Mouse (Mus musculus): ENCODE results near the gene Gsdma2.
"Not testable (repeated sequence)": the region's sequence is repeated elsewhere in the genome, so short reads cannot be mapped to it uniquely, and the experiment has no call there.

The Gsdma2 gene

DNA sequence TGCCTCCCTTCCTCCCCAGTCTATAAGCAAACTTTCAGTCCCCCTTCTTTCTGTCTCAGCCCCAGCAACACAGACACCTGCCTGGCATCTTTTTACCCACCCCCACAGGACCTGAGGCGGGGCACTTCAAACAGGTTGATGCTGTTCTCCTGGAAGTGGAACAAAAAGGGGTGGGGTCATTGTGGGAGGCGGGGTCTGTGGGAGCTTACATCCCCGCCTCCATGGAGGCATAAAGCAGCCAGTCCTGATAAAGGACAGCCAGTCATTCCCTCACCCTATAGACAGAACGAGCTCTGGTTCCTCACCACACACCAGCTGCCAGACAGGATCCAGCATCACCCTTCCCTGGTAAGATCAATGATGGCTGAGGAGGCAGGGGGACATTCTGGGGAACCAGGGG is 17.5 kb downstream of the Gsdma2 start, which contains the start of gene Gsdma:
Gene Gsdma (plus strand): TSS at position 261 of the 400 bp plus-strand sequence.
- DNase-seq (ENCODE audit: low spot score in 2 of 2) = no peak

DNA sequence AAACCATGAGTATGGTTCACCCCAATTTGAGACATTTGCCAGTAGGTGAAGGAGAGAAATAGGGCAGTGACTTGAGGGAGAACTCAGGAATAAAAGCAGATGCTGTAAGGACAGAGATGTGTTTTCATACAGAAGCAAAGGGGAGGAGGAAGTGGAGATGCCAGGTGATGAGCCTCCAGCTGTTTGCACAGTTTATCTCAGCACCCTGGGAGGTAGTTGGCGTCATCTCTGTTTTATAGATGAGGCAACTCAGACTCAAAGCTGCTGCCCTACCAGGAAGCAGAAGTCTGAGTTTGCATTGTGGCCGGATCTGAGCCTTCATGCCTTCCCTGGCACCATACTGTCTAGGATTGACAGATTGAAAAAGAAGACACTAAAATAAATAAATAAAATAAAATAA is 22.4 kb downstream of the Gsdma2 start:
- no peak for DNase-seq (ENCODE audit: low spot score in 2 of 2)

GRCm38 (mm10) chr11:98671284-98671815 is 24.8 kb downstream of the Gsdma2 start:
- DNase-seq (ENCODE audit: low spot score in 2 of 2) = no peak

- DNase-seq (ENCODE audit: low spot score in 2 of 2) = no peak
Measured at GRCm38 (mm10) chr11:98671857-98672256, 25.3 kb downstream of the Gsdma2 start.

- DNase-seq (ENCODE audit: low spot score in 2 of 2) = no peak
Measured at GRCm38 (mm10) chr11:98672482-98672881, 25.9 kb downstream of the Gsdma2 start.

DNA sequence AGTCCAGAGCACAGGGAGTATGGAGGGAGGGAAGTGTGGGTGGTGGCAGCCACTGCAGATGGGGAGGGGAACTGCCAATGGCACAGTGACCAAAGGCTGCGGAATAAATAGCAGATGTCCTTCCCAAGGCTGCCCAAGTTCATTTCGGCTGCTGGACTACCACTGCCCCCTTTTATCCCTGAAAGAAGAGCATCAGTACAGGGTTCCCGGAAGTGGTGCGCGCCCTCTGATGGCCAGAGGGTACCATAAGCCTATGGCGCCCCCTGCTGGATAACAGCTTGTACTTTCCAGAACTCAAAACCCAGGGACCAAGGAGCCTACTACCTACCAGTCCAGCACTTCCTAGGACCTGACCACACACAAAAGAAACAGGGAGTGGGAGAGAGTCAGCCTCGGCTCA is 26.6 kb downstream of the Gsdma2 start:
- peak in 1 of 2 experiments; percentile 64 for DNase-seq (ENCODE audit: low spot score in 2 of 2)

DNA sequence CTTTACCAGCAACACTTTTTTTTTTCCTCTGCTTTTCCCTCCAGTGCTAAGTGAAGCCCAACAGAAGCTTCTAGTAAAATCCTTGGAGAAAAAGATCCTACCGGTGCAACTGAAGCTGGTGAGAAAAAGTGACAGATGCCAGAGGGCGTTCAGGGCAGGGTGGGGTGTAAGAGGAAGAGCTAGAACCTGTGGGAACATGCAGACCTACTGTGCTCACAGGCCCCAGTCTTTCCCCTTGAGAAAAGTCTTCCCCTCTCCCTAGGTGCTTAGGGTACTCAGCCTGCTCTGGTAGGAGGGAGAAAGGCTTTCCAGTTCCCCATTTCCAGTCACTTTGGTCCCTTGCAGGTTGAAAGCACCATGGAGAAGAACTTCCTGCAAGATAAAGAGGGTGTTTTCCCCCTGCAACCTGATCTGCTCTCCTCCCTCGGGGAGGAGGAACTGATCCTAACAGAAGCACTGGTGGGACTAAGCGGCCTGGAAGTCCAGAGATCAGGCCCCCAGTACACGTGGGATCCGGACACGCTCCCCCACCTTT is 29.3 kb downstream of the Gsdma2 start:
- DNase-seq (ENCODE audit: low spot score in 2 of 2) = no peak

DNA sequence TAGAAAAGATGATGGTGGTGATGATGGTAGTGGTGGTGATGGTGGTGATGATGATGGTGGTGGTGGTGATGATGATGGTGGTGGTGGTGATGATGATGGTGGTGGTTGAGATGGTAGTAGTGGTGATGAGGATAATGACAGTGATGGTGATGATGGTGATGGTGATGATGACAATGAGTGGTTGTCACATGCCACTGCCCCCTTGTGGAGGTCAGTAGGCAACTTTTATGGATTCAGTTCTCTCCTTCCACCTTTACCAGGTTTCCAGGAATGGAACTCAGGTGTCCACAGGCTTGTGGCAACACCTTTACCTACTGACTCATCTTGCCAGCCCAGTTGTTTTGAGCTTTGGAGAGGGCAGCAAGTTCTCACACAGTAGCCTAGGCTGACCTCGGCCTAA is 33.5 kb downstream of the Gsdma2 start:
- no peak for DNase-seq (ENCODE audit: low spot score in 2 of 2)

DNA sequence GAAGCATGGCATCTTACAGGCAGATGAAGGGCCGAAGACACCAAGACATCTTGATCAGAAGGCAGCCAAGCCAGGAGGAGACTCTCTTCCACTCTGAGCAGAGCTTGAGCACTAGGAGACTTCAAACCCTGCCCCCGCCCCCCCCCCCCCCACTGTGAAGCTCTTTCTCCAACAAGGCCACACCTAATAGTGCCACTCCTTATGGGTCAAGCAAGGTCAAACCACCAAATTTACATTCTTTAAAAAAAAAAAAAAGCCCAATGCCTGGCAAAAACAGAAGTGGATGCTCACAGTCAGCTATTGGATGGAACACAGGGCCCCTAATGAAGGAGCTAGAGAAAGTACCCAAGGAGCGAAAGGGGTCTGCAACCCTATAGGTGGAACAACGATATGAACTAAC is 34.0 kb downstream of the Gsdma2 start:
- DNase-seq (ENCODE audit: low spot score in 2 of 2) = not testable (repeated sequence)

DNA sequence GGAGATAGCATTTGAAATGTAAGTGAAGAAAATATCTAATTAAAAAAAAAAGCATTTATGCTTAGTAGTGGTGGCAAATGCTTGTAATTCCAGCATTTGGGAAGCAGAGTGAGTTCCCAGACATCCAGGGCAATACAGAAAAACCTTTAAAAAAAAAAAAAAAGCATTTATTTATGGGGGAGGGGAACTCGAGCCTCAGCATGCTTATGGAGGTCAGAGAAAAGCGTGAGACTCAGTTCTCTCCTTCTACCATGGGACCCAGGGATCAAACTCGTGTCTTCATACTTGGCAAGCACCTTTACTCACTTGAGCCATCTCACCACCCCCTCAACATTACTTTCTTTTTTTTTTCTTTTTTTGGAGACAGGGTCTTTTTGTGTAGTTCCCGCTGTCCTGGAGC is 34.6 kb downstream of the Gsdma2 start:
- no peak for DNase-seq (ENCODE audit: low spot score in 2 of 2)

- DNase-seq (ENCODE audit: low spot score in 2 of 2) = peak; percentile 94
Measured at GRCm38 (mm10) chr11:98681786-98682745, 35.5 kb downstream of the Gsdma2 start, which contains the start of gene Psmd3. Gene Psmd3, plus strand, starts transcription at chr11:98682554.

GRCm38 (mm10) chr11:98682811-98683210 is 36.3 kb downstream of the Gsdma2 start:
- DNase-seq (ENCODE audit: low spot score in 2 of 2) = no peak

DNA sequence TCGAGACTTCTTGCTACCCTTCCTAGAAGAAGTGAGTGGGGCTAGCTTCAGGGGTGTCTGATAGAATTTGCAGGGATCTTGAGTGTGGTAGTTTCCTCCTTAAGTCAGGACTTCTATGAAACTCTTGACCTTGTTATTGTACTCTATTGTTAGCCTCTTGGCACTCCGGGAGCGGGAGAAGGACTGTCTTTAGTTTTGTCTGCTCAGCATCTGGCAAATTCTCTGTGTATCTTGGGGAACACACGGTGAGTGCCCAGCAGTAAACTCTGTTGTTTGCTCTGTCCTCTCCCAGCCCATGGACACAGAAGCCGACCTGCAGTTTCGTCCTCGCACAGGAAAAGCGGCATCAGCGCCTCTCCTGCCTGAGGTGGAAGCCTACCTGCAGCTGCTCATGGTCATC is 39.1 kb downstream of the Gsdma2 start:
- no peak for DNase-seq (ENCODE audit: low spot score in 2 of 2)

- DNase-seq (ENCODE audit: low spot score in 2 of 2) = no peak
Measured at GRCm38 (mm10) chr11:98686976-98687375, 40.4 kb downstream of the Gsdma2 start.

- no peak for DNase-seq (ENCODE audit: low spot score in 2 of 2)
Measured at GRCm38 (mm10) chr11:98688009-98688408, 41.5 kb downstream of the Gsdma2 start.

DNA sequence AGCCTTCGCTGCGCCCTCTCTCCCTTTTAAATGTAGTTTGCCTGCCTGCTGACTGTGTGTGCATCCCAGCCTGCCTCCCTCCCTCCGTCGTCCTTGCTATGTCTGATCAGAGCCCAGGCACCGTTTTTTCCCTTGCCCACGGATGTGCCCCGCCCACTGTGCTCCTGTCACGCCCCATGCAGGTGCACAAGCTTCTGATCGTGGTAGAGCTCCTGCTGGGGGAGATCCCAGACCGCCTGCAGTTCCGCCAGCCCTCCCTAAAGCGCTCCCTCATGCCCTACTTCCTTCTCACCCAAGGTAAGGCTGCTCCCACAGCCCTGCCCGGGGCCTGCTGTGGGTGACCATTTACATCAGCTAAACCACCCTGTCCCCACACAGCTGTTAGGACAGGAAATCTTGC is 46.6 kb downstream of the Gsdma2 start:
- no peak for DNase-seq (ENCODE audit: low spot score in 2 of 2)

DNA sequence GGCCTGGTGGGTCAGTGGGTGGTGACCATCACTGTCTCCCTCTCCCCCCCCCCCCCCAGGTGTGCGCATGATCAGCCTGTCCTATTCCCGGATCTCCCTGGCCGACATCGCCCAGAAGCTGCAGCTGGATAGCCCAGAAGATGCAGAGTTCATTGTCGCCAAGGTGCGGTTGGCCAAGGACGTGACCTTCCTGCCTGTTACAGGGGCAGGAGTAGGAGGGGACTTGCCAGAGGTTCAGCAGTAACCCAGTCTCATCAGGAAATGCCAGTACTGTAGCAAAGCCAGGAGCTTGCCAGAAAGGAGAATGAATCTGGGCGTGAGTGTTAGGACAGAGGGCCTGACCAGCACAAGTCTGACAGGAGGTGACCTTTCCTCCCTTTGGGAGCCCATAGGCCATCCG is 47.2 kb downstream of the Gsdma2 start:
- DNase-seq (ENCODE audit: low spot score in 2 of 2) = no peak

DNA sequence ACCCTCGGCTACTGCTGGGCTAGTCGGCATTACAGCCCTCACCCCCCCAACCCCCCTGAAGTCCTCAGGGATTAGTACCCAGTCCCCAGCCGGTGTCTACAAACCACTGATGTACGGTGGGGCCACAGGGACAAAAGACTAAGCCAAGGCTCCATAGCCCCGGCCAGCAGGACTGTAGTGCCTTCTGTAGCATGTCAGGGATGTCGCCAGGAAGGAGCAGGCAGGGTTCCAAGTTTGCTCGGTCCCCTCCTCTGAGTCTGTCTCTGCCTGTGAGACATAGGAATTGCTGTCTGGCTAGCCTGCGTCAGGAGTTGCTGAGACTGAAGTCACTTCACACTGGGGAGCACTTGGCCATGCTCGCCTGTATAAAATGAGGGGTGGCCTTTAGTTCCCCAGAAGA is 47.7 kb downstream of the Gsdma2 start:
- DNase-seq (ENCODE audit: low spot score in 2 of 2) = no peak

- no peak for DNase-seq (ENCODE audit: low spot score in 2 of 2)
Measured at GRCm38 (mm10) chr11:98695408-98695807, 48.8 kb downstream of the Gsdma2 start.

DNA sequence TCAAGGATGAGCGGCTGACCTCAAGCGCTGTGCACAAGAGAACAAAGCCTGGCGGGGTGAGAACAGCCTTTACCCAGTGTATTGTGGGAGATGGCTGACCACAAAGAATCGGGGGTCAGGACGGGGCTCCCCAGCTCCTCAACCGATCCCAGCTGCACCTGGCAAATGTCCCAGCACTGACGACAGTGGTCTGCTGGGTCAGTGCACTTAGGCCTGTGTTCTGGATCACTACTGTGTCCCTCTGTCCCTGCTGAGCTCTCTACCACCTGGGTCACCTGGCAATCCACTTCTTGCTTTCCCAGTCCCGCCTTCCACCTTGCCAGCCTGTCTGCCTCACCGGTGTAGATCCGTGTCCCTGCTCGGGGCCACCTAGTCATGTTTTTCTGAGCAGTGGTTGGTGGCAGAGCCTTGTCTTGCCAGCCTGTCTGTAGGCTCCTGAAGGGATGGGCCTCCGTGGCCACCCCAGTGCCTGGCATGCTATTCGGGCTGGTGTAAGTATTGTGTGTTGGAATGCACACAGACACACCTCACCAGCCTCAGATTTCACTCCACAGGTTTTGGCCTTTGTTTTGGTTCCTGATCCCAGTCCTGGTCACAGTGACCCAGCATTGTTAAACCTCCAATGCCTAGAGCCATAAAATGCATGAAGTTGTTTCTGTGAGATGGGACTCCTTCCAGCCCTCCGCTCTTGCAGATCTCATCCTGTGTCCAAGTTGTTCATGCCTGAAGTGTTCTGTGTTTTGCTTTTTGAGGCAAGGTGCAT is 50.1 kb downstream of the Gsdma2 start:
- no peak for DNase-seq (ENCODE audit: low spot score in 2 of 2)

GRCm38 (mm10) chr11:98697225-98697624 is 50.7 kb downstream of the Gsdma2 start:
- no peak for DNase-seq (ENCODE audit: low spot score in 2 of 2)

Measured in cerebellum, postnatal 4 days (tissue).